10 mouse cellular contexts compared by ENCODE assay signal in the genomic region with DNA sequence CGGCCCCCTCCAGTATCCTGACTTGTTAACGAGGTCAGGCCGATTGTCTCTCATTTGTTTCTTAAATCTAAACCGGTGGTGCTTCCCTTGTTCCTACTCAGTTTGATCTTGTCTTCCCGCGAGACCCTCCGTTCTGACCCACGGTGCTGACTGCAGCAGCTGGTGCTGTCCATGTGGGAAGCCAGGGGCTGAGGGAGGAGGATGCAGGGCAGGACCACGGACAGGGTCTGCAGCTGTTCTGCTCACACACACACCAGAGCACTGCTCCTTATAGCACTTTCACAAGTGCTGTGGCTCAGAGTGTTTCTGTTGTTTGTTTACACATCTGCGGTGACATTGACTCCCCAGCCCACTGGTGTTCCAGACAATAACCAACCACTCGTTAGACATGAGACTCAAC. TPM values are rescaled to one million over a fixed set of nuclear protein-coding genes. Genes with fewer than 3 reads are reported as not detected.
DNase-seq lines count a peak whose midpoint lies in the region; ATAC-seq lines count a peak whose summit lies in the region.
"Had no signal": no experiment of that assay in that cellular context is flagged by ENCODE, and none has a peak within 500 bp of the region (broad histone marks: within the 10 kb centered on the region; RNA-seq: fewer than 3 reads in every experiment).

No protein-coding gene starts in this region.

- no peak overlapping the region for H3K27ac ChIP-seq in hindbrain, embryonic 13.5 days
- H3K27ac ChIP-seq in neural tube, embryonic 11.5 days (ENCODE audit: low read depth, low read length): no peak overlapping the region

- peaks cover 16% of the 10 kb centered on the region for H3K36me3 ChIP-seq in hindbrain, embryonic 13.5 days
- no peaks in the 10 kb centered on the region for H3K36me3 ChIP-seq in neural tube, embryonic 11.5 days (ENCODE audit: control insufficient read depth, insufficient read depth, low read length)

- H3K4me3 ChIP-seq in hindbrain, embryonic 13.5 days: peak overlapping the region; percentile 75
- no peak overlapping the region for H3K4me3 ChIP-seq in neural tube, embryonic 11.5 days (ENCODE audit: low read depth, low read length)

- H3K9ac ChIP-seq in hindbrain, embryonic 13.5 days: peak overlapping the region; percentile 94
- no peak overlapping the region for H3K9ac ChIP-seq in neural tube, embryonic 11.5 days (ENCODE audit: low read length)

- peaks cover 15% of the 10 kb centered on the region for H3K27me3 ChIP-seq in hindbrain, embryonic 13.5 days
- peaks cover 19% of the 10 kb centered on the region for H3K27me3 ChIP-seq in neural tube, embryonic 11.5 days (ENCODE audit: control insufficient read depth, insufficient read depth, low read length)

- H3K4me1 ChIP-seq in hindbrain, embryonic 13.5 days (replicated peaks): peaks cover 49% of the 10 kb centered on the region
- peaks cover 5% of the 10 kb centered on the region; the same call in 1 of the 2 replicates for H3K4me1 ChIP-seq in neural tube, embryonic 11.5 days (ENCODE audit: control insufficient read depth, insufficient read depth, low read length)

- no peak for ATAC-seq in hindbrain, embryonic 13.5 days (ENCODE audit: low FRiP score)
- no peak for ATAC-seq in neural tube, embryonic 11.5 days (ENCODE audit: insufficient read depth, low FRiP score, low TSS enrichment)

- peak overlapping the region; percentile 88 for H3K4me2 ChIP-seq in hindbrain, embryonic 13.5 days
- no peak overlapping the region for H3K4me2 ChIP-seq in neural tube, embryonic 11.5 days (ENCODE audit: low read depth)

- 34% methylated on average over 11 of the region's 11 CpGs for WGBS in hindbrain, embryonic 13.5 days
- WGBS in neural tube, embryonic 11.5 days: 37% methylated on average over 11 of the region's 11 CpGs

- no peaks in the 10 kb centered on the region for H3K9me3 ChIP-seq in hindbrain, embryonic 13.5 days
- H3K9me3 ChIP-seq in neural tube, embryonic 11.5 days (ENCODE audit: control insufficient read depth, low read length): no peaks in the 10 kb centered on the region

- peak; percentile 69 for DNase-seq in kidney, postnatal 10 days
- no peak for DNase-seq in kidney, adult 9 months
- DNase-seq in R1 (ENCODE audit: low read depth, low spot score): peak; percentile 80
- peak; percentile 62 for DNase-seq in neural tube, embryonic 11.5 days (ENCODE audit: low spot score)
- no peak for DNase-seq in layer of hippocampus, postnatal 25 days (ENCODE audit: extremely low spot score in 1 of 2, low spot score in 1 of 2)
- DNase-seq in testis, postnatal 14 days (ENCODE audit: low spot score): no peak
- no peak for DNase-seq in cerebellum, postnatal 25 days
- DNase-seq: cerebellum, adult 9-10 months; right cerebral cortex, postnatal 14 days had no signal

RNA-seq across cellular contexts. Expression of a gene that starts 2.5 kb away (rescaled TPM):
- 26.1 and 26.9 TPM in 2 replicates for polyA plus RNA-seq in hindbrain, embryonic 13.5 days (2015; fragmentation: Nextera tagmentation; extraction: Ambion mirVana)
- 13.6 and 15.2 TPM in 2 replicates for polyA plus RNA-seq in neural tube, embryonic 11.5 days (2014; fragmentation: Nextera tagmentation; extraction: Ambion mirVana)
- total RNA-seq in layer of hippocampus, postnatal 25 days (2021): 100 to 1,000 TPM; 165 to 167 TPM

Comparison
In these comparisons a context has a peak if more than half of its experiments do, and no peak if none do; other contexts are left out.
1. DNase-seq: peak in kidney, postnatal 10 days (single experiment), R1 (single experiment) and neural tube, embryonic 11.5 days (single experiment); none in kidney, adult 9 months (single experiment), layer of hippocampus, postnatal 25 days (0 of 2), testis, postnatal 14 days (single experiment) and cerebellum, postnatal 25 days (0 of 2).